Mouse (Mus musculus): ENCODE measurements around the gene Foxb2. TPM values are rescaled to one million over a fixed set of nuclear protein-coding genes. Genes with fewer than 3 reads are reported as not detected.

The Foxb2 gene
- polyA plus RNA-seq, 1 experiment from 2014 or later: not detected

- no peak for TF ChIP-seq CTCF (IDR thresholded peaks at IDR 0.05; ENCODE audit: low read depth)
- TF ChIP-seq EP300 (optimal IDR thresholded peaks at IDR 0.05): no peak
- H3K9ac ChIP-seq (ENCODE audit: low read length): no peak overlapping the region
- H3K4me1 ChIP-seq (replicated peaks; ENCODE audit: control insufficient read depth, insufficient read depth): peaks cover 3% of the 10 kb centered on the region; the same call in 1 of the 2 replicates
- no peak for ATAC-seq (ENCODE audit: low FRiP score, low TSS enrichment)
- no peak overlapping the region for H3K4me2 ChIP-seq (replicated peaks; ENCODE audit: low read depth)
- H3K27me3 ChIP-seq (ENCODE audit: control insufficient read depth, insufficient read depth, low read length): peaks cover 36% of the 10 kb centered on the region
- H3K4me3 ChIP-seq (ENCODE audit: low read depth, low read length): no peak overlapping the region
- no peak for DNase-seq (ENCODE audit: low spot score)
- H3K9me3 ChIP-seq (ENCODE audit: control insufficient read depth, low read length): no peaks in the 10 kb centered on the region
- H3K36me3 ChIP-seq (ENCODE audit: control insufficient read depth, insufficient read depth, low read length): no peaks in the 10 kb centered on the region
- no peak overlapping the region for H3K27ac ChIP-seq (replicated peaks)
- 2% methylated on average over 34 of the region's 34 CpGs for WGBS
Observed at GRCm38 (mm10) chr19:16875631-16876457, 2.2 kb upstream of the Foxb2 start.

- Histone ChIP-seq H3K27ac (replicated peaks) (no peak overlapping the region), H3K27me3 (ENCODE audit: control insufficient read depth, insufficient read depth, low read length) (peaks cover 36% of the 10 kb centered on the region), H3K9me3 (ENCODE audit: control insufficient read depth, low read length) (no peaks in the 10 kb centered on the region), H3K4me2 (replicated peaks; ENCODE audit: low read depth) (no peak overlapping the region), H3K4me3 (ENCODE audit: low read depth, low read length) (no peak overlapping the region), H3K4me1 (replicated peaks; ENCODE audit: control insufficient read depth, insufficient read depth) (peaks cover 3% of the 10 kb centered on the region; the same call in 1 of the 2 replicates), H3K9ac (ENCODE audit: low read length) (no peak overlapping the region), H3K36me3 (ENCODE audit: control insufficient read depth, insufficient read depth, low read length) (no peaks in the 10 kb centered on the region)
- ATAC-seq (ENCODE audit: low FRiP score, low TSS enrichment) (no peak), DNase-seq (ENCODE audit: low spot score) (no peak)
- WGBS: 7% methylated on average over 14 of the region's 14 CpGs
- TF ChIP-seq EP300 (optimal IDR thresholded peaks at IDR 0.05) (no peak), CTCF (IDR thresholded peaks at IDR 0.05; ENCODE audit: low read depth) (no peak)
Observed at GRCm38 (mm10) chr19:16874991-16875540, 1.5 kb upstream of the Foxb2 start.

GRCm38 (mm10) chr19:16873942-16874861 lies 597 bp upstream of the Foxb2 start:
- peak; percentile 25 for DNase-seq (ENCODE audit: low spot score)
- TF ChIP-seq EP300 (optimal IDR thresholded peaks at IDR 0.05) (no peak), CTCF (IDR thresholded peaks at IDR 0.05; ENCODE audit: low read depth) (no peak; the same call in 1 of the 2 replicates)

GRCm38 (mm10) chr19:16872331-16873180 lies 1.0 kb downstream of the Foxb2 start:
- H3K9ac ChIP-seq (ENCODE audit: low read length): no peak overlapping the region
- TF ChIP-seq EP300 (optimal IDR thresholded peaks at IDR 0.05) (no peak), CTCF (IDR thresholded peaks at IDR 0.05; ENCODE audit: low read depth) (no peak)
- H3K9me3 ChIP-seq (ENCODE audit: control insufficient read depth, low read length): no peaks in the 10 kb centered on the region
- H3K4me2 ChIP-seq (replicated peaks; ENCODE audit: low read depth): peak overlapping the region; percentile 68
- DNase-seq (ENCODE audit: low spot score): peak; percentile 22
- 0 out of 2 replicates have a peak, but pooled peaks have one; percentile 29 for ATAC-seq (ENCODE audit: low FRiP score, low TSS enrichment)
- H3K27ac ChIP-seq (replicated peaks): no peak overlapping the region
- peaks cover 42% of the 10 kb centered on the region for H3K27me3 ChIP-seq (ENCODE audit: control insufficient read depth, insufficient read depth, low read length)
- H3K4me1 ChIP-seq (replicated peaks; ENCODE audit: control insufficient read depth, insufficient read depth): peaks cover 3% of the 10 kb centered on the region; the same call in 1 of the 2 replicates
- H3K4me3 ChIP-seq (ENCODE audit: low read depth, low read length): peak overlapping the region; percentile 39
- 1% methylated on average over 42 of the region's 88 CpGs for WGBS
- no peaks in the 10 kb centered on the region for H3K36me3 ChIP-seq (ENCODE audit: control insufficient read depth, insufficient read depth, low read length)

More at GRCm38 (mm10) chr19:16873942-16874861, 597 bp upstream of the Foxb2 start:
- H3K9me3 ChIP-seq (ENCODE audit: control insufficient read depth, low read length): no peaks in the 10 kb centered on the region
- peaks cover 36% of the 10 kb centered on the region for H3K27me3 ChIP-seq (ENCODE audit: control insufficient read depth, insufficient read depth, low read length)
- peak overlapping the region; percentile 39 for H3K4me3 ChIP-seq (ENCODE audit: low read depth, low read length)
- no peak overlapping the region for H3K9ac ChIP-seq (ENCODE audit: low read length)
- no peak overlapping the region for H3K27ac ChIP-seq (replicated peaks)
- no peaks in the 10 kb centered on the region for H3K36me3 ChIP-seq (ENCODE audit: control insufficient read depth, insufficient read depth, low read length)
- peaks cover 3% of the 10 kb centered on the region; the same call in 1 of the 2 replicates for H3K4me1 ChIP-seq (replicated peaks; ENCODE audit: control insufficient read depth, insufficient read depth)
- ATAC-seq (ENCODE audit: low FRiP score, low TSS enrichment): no peak
- H3K4me2 ChIP-seq (replicated peaks; ENCODE audit: low read depth): peak overlapping the region; percentile 68
- WGBS: 2% methylated on average over 55 of the region's 55 CpGs

Measured in stomach, postnatal 0 days (tissue).